Mouse (Mus musculus): ENCODE data around the gene Acadl.

DNA sequence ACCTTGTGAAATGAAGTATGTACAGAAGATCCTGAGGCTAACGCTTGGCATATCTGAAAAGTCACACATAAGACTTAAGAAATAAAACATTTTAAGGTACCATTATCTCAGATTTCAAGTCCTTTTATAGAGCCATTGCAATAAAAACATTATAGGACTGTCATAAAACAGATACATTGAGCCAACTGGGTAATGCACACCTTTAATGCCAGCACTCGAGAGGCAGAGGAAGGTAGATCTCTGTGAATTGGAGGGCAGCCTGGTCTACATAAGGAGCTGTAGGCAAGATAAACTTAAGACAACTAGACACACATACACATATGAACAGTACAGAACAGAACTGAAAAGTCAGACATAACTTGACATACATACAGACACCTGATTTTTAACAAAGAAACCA lies 65.1 kb downstream of the Acadl start:
- TF ChIP-seq CTCF (IDR thresholded peaks at IDR 0.05; ENCODE audit: low read depth, low read length) (no peak), POLR2A (IDR thresholded peaks at IDR 0.05; ENCODE audit: borderline replicate concordance, low read depth, low read length) (no peak)
